Mouse (Mus musculus) forelimb bud, embryonic 11.5 days (tissue): ENCODE measurements around the gene Vmn2r85.
"Not testable (repeated sequence)": the region's sequence is repeated elsewhere in the genome, so short reads cannot be mapped to it uniquely, and the experiment has no call there.

Source experiments
- DNase-seq: peaks from one replicate; pipeline ENCODE4 v3.0.0-alpha.2; 2012; ENCODE audit warnings: low read depth, low spot score

Gene Vmn2r85

GRCm38 (mm10) chr10:130429603-130430002, at the start of gene Vmn2r85:
Gene Vmn2r85 (minus strand): TSS chr10:130429703.
- not testable (repeated sequence) for DNase-seq

GRCm38 (mm10) chr10:130470311-130470760, 40.8 kb upstream of the Vmn2r85 start:
- peak; percentile 40 for DNase-seq

- not testable (repeated sequence) for DNase-seq
Observed at GRCm38 (mm10) chr10:130455950-130456349, 26.4 kb upstream of the Vmn2r85 start, which contains the start of gene Vmn2r86. Gene Vmn2r86 (minus strand): TSS chr10:130456050.

GRCm38 (mm10) chr10:130444776-130445175, 15.3 kb upstream of the Vmn2r85 start:
- DNase-seq: no peak

GRCm38 (mm10) chr10:130434185-130434898, 4.8 kb upstream of the Vmn2r85 start:
- DNase-seq: not testable (repeated sequence)

- DNase-seq: not testable (repeated sequence)
Observed at GRCm38 (mm10) chr10:130422368-130422767, 7.1 kb downstream of the Vmn2r85 start.

- no peak for DNase-seq
Observed at GRCm38 (mm10) chr10:130420401-130420800, 9.1 kb downstream of the Vmn2r85 start.

GRCm38 (mm10) chr10:130419954-130420353, 9.5 kb downstream of the Vmn2r85 start:
- not testable (repeated sequence) for DNase-seq

- not testable (repeated sequence) for DNase-seq
Observed at GRCm38 (mm10) chr10:130416352-130416751, 13.2 kb downstream of the Vmn2r85 start.

- DNase-seq: not testable (repeated sequence)
Observed at GRCm38 (mm10) chr10:130412167-130412698, 17.3 kb downstream of the Vmn2r85 start.

GRCm38 (mm10) chr10:130394232-130394631, 35.3 kb downstream of the Vmn2r85 start, which contains the start of gene Vmn2r84:
Gene Vmn2r84 (minus strand): TSS chr10:130394332.
- DNase-seq: no peak

GRCm38 (mm10) chr10:130375145-130375544, 54.4 kb downstream of the Vmn2r85 start:
- no peak for DNase-seq

GRCm38 (mm10) chr10:130372491-130373173, 56.9 kb downstream of the Vmn2r85 start:
- no peak for DNase-seq

GRCm38 (mm10) chr10:130371644-130372043, 57.9 kb downstream of the Vmn2r85 start:
- no peak for DNase-seq

GRCm38 (mm10) chr10:130370005-130370682, 59.4 kb downstream of the Vmn2r85 start:
- no peak for DNase-seq

- DNase-seq: no peak
Observed at GRCm38 (mm10) chr10:130368384-130368783, 61.1 kb downstream of the Vmn2r85 start.

GRCm38 (mm10) chr10:130364766-130365165, 64.7 kb downstream of the Vmn2r85 start:
- no peak for DNase-seq
